Mouse (Mus musculus) myocyte (in vitro differentiated cells): ENCODE results near the gene Thbs4.

Source experiments
- CEBPB ChIP-seq: IDR thresholded peaks from 2 replicates; pipeline ENCODE4 v1.6.1; 2011; ENCODE audit warnings: mild to moderate bottlenecking, moderate library complexity; ENCODE audit not compliant: poor library complexity, insufficient read depth, severe bottlenecking
- MAX ChIP-seq: IDR thresholded peaks from one replicate; pipeline ENCODE4 v1.6.1; 2011; ENCODE audit warnings: low read depth, mild to moderate bottlenecking, control low read depth
- MYOG ChIP-seq, 3 experiments: IDR thresholded peaks; one replicate each; pipeline ENCODE4 v1.6.1; 2011; ENCODE audit warnings: control low read depth in 2 of 3, low read depth in 2 of 3, mild to moderate bottlenecking in 2 of 3; ENCODE audit not compliant: insufficient read length in 2 of 3, control insufficient read depth in 1 of 3, insufficient read depth in 1 of 3
- POLR2A ChIP-seq: IDR thresholded peaks from one replicate; pipeline ENCODE4 v1.6.1; 2011; ENCODE audit warnings: low read depth, mild to moderate bottlenecking, control low read depth, moderate library complexity; ENCODE audit not compliant: insufficient read length
- TCF12 ChIP-seq: IDR thresholded peaks from one replicate; pipeline ENCODE4 v1.6.1; 2011; ENCODE audit warnings: mild to moderate bottlenecking, control low read depth; ENCODE audit not compliant: poor library complexity, insufficient read depth, severe bottlenecking
- TCF3 ChIP-seq: IDR thresholded peaks from one replicate; pipeline ENCODE4 v1.6.1; 2011; ENCODE audit warnings: low read depth, control low read depth; ENCODE audit not compliant: insufficient read length
- USF1 ChIP-seq: IDR thresholded peaks from one replicate; pipeline ENCODE4 v1.6.1; 2011; ENCODE audit warnings: low read depth, mild to moderate bottlenecking, control low read depth, moderate library complexity

DNA sequence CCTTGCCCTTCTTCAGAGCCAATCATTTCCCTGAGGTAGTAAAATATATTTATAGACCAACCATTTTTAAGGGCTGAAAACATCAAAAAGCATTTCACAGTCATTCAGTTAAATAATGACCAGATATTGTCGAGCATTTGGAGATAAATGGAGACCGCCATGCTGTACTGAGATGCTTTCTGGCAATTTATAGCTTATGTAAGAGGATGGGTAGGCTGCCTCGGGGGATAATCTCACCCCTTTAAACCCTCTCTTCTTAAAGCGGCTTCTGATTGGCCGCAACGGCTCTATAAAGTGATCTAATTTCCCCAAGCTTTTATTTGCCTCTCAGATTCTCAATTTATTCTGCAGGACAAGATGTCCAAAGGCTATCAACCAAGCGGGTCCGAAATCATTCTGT is 22.1 kb downstream of the Thbs4 start:
- TF ChIP-seq CEBPB (no peak), POLR2A (no peak), MYOG (IDR thresholded peaks at IDR 0.05; ENCODE audit: control insufficient read depth in 1 of 3, insufficient read depth in 1 of 3, insufficient read length in 2 of 3, low read depth in 2 of 3) (no peak), MAX (no peak), TCF12 (no peak), USF1 (no peak), TCF3 (no peak)
